Mouse (Mus musculus) frontal cortex, postnatal 36 days (tissue): Measurements from ENCODE around the gene Rad1.
"Not testable (repeated sequence)": the region's sequence is repeated elsewhere in the genome, so short reads cannot be mapped to it uniquely, and the experiment has no call there.

Experiments used
- DNase-seq, 2 experiments: peaks; one replicate each; pipeline ENCODE4 v3.0.0; 2022; ENCODE audit warnings: low spot score in 2 of 2

Rad1 gene

GRCm38 (mm10) chr15:10515166-10515565 is 29.3 kb downstream of the Rad1 start:
- no peak for DNase-seq

- DNase-seq: no peak
These were observed 40.1 kb downstream of the Rad1 start for GRCm38 (mm10) chr15:10525896-10526295.

DNA sequence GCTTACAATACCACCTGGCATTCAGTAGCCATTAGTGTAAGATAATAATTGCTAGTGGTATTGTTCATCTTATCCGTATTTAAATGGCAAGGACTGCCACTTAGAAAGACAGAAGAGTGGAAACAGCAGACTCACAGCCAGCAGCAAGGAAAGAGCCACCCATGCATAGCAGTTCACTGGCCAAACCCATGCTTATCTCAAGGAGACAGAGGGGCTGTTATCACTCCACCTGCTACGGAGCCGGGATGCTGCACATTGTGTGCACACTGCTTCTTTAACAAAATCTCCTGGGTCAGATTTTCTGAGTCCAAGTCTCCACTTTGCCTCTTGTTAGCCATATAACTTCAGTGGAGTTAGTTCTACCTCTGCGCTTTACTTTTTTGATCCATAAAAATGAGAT is 45.5 kb downstream of the Rad1 start:
- DNase-seq: no peak

GRCm38 (mm10) chr15:10533361-10533760 is 47.5 kb downstream of the Rad1 start:
- DNase-seq: not testable (repeated sequence)

DNA sequence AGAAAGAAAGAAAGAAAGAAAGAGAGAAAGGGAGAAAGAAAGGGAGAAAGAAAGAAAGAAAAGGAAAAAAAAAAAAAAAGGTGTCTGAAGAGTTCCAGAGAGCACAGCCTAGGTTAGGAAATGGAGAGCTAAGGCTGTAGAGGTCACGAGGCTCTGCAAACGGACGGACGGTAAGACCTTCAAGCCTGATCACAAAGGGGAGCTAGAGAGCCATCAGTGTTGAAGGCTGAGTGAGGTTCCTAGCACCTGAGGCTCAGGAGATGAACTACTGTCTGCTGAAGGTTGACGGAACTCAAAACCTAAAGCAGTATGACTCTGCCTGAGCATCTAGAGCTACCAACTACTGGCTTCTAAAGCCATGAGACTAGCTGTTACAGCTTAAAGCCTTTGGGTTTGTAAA is 48.8 kb downstream of the Rad1 start:
- DNase-seq: no peak

GRCm38 (mm10) chr15:10535969-10536368 is 50.2 kb downstream of the Rad1 start:
- no peak for DNase-seq

- DNase-seq: no peak
These were observed 54.7 kb downstream of the Rad1 start for GRCm38 (mm10) chr15:10540271-10541088.
